Mouse (Mus musculus) testis, adult 2 months (tissue): ENCODE results near the gene Rgs12. TPM values are rescaled to one million over a fixed set of nuclear protein-coding genes. Genes with fewer than 3 reads are reported as not detected.

Source experiments
- H3K27ac ChIP-seq: fragments of 200-500 bp; 2 replicates; pipeline ENCODE4 v1.5.1; 2012; ENCODE audit warnings: low read depth, low read length; ENCODE audit not compliant: control insufficient read depth, insufficient read depth
- H3K27me3 ChIP-seq: fragments of 200-500 bp; 2 replicates; pipeline ENCODE4 v1.6.1; 2012; ENCODE audit warnings: mild to moderate bottlenecking, low read length, moderate library complexity; ENCODE audit not compliant: control insufficient read depth, insufficient read depth
- H3K36me3 ChIP-seq: fragments of 200-500 bp; 2 replicates; pipeline ENCODE4 v1.6.1; 2012; ENCODE audit warnings: mild to moderate bottlenecking, low read length; ENCODE audit not compliant: control insufficient read depth, insufficient read depth
- H3K4me1 ChIP-seq: fragments of 200-500 bp; 2 replicates; pipeline ENCODE4 v1.6.1; 2012; ENCODE audit warnings: low read length; ENCODE audit not compliant: control insufficient read depth, insufficient read depth
- H3K4me3 ChIP-seq: fragments of 200-500 bp; 2 replicates; pipeline ENCODE4 v1.5.1; 2012; ENCODE audit warnings: low read depth, mild to moderate bottlenecking, low read length, moderate library complexity, mixed read lengths; ENCODE audit not compliant: control insufficient read depth
- CTCF ChIP-seq: fragments of 200-500 bp; IDR thresholded peaks from 2 replicates; pipeline ENCODE4 v1.5.1; 2012; ENCODE audit warnings: low read depth, mild to moderate bottlenecking, inconsistent platforms, low read length, moderate library complexity; ENCODE audit not compliant: control insufficient read depth, insufficient read depth, insufficient replicate concordance
- POLR2A ChIP-seq: fragments of 200-500 bp; IDR thresholded peaks from 2 replicates; pipeline ENCODE4 v1.6.1; 2012; ENCODE audit warnings: low read depth, mild to moderate bottlenecking, inconsistent platforms, low read length, moderate library complexity; ENCODE audit not compliant: control insufficient read depth
- polyA plus RNA-seq: library from polyadenylated mRNA; depleted of rRNA; stranded (reverse); fragments of >200 nt; gene quantifications from 2 replicates; pipeline ENCODE4 v1.2.3, GENCODE M21; 2012

Rgs12 gene
- polyA plus RNA-seq, 1 experiment: 35.2 TPM

GRCm38 (mm10) chr5:35050541-35050940, 101.3 kb downstream of the Rgs12 start:
- Histone ChIP-seq H3K36me3 (no peaks in the 10 kb centered on the region), H3K27me3 (no peaks in the 10 kb centered on the region), H3K27ac (no peak overlapping the region), H3K4me1 (no peaks in the 10 kb centered on the region), H3K4me3 (no peak overlapping the region)
- TF ChIP-seq CTCF (no peak), POLR2A (no peak)

GRCm38 (mm10) chr5:35054628-35055027, 105.4 kb downstream of the Rgs12 start:
- no peaks in the 10 kb centered on the region for H3K36me3 ChIP-seq
- H3K4me3 ChIP-seq: no peak overlapping the region
- TF ChIP-seq POLR2A (no peak), CTCF (no peak)
- no peaks in the 10 kb centered on the region for H3K27me3 ChIP-seq
- peaks cover 11% of the 10 kb centered on the region for H3K4me1 ChIP-seq
- H3K27ac ChIP-seq: no peak overlapping the region

GRCm38 (mm10) chr5:35055076-35055475, 105.8 kb downstream of the Rgs12 start:
- Histone ChIP-seq H3K27ac (no peak overlapping the region), H3K27me3 (no peaks in the 10 kb centered on the region), H3K4me1 (peaks cover 11% of the 10 kb centered on the region), H3K36me3 (no peaks in the 10 kb centered on the region), H3K4me3 (no peak overlapping the region)
- TF ChIP-seq POLR2A: no peak
- TF ChIP-seq CTCF: no peak

GRCm38 (mm10) chr5:35056604-35057432, 107.6 kb downstream of the Rgs12 start, which contains the start of gene Dok7:
TSS of gene Dok7 (plus strand) at chr5:35056766.
- Histone ChIP-seq H3K4me1 (peaks cover 11% of the 10 kb centered on the region), H3K27me3 (no peaks in the 10 kb centered on the region), H3K27ac (no peak within 1 kb of the TSS), H3K36me3 (no peaks in the 10 kb centered on the region), H3K4me3 (peak within 1 kb of the TSS; percentile 71)
- no peak for TF ChIP-seq POLR2A
- TF ChIP-seq CTCF: no peak

- H3K4me3 ChIP-seq: peak overlapping the region; percentile 71
- no peak for TF ChIP-seq CTCF
- no peak for TF ChIP-seq POLR2A
- H3K4me1 ChIP-seq: peaks cover 11% of the 10 kb centered on the region
- H3K36me3 ChIP-seq: no peaks in the 10 kb centered on the region
- no peak overlapping the region for H3K27ac ChIP-seq
- no peaks in the 10 kb centered on the region for H3K27me3 ChIP-seq
These were observed 108.3 kb downstream of the Rgs12 start for GRCm38 (mm10) chr5:35057582-35057981.

GRCm38 (mm10) chr5:35058216-35058615, 109.0 kb downstream of the Rgs12 start:
- Histone ChIP-seq H3K36me3 (no peaks in the 10 kb centered on the region), H3K4me1 (peaks cover 11% of the 10 kb centered on the region), H3K4me3 (peak overlapping the region; percentile 25), H3K27me3 (no peaks in the 10 kb centered on the region), H3K27ac (no peak overlapping the region)
- no peak for TF ChIP-seq POLR2A
- no peak for TF ChIP-seq CTCF

GRCm38 (mm10) chr5:35060098-35060497, 110.9 kb downstream of the Rgs12 start:
- Histone ChIP-seq H3K36me3 (no peaks in the 10 kb centered on the region), H3K4me1 (peaks cover 11% of the 10 kb centered on the region), H3K27me3 (no peaks in the 10 kb centered on the region), H3K4me3 (no peak overlapping the region), H3K27ac (no peak overlapping the region)
- TF ChIP-seq CTCF (no peak), POLR2A (no peak)
